In the genomic region with DNA sequence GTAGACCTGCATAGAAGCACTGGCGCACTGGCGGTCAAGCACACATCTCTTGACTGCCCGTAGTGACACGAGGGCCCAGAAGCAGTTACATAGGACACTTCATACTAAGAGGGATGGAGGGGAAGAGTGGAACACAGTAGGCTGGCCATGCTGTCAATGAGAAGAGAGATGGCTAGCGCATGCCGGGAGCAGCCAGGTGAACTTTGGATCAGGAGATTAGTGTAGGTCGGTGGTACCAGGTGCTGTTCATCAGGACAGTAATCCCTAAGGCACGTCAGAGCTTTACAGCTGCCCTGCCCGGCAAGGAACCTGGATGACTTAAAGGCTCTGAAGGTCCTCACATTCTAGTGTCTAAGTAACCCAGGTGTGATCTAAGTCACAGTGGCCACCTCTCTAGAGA, we compare ENCODE assay signal across 9 mouse cellular contexts. TPM values are rescaled to one million over a fixed set of nuclear protein-coding genes. Genes with fewer than 3 reads are reported as not detected.
DNase-seq lines count a peak whose midpoint lies in the region; ATAC-seq and TF ChIP-seq lines count a peak whose summit lies in the region.
"Had no signal": no experiment of that assay in that cellular context is flagged by ENCODE, and none has a peak within 500 bp of the region (broad histone marks: within the 10 kb centered on the region; RNA-seq: fewer than 3 reads in every experiment).

No protein-coding gene starts in this region.

- no peaks in the 10 kb centered on the region for H3K27me3 ChIP-seq in heart, postnatal 0 days (ENCODE audit: control insufficient read depth, insufficient read depth, low read length)
- H3K27me3 ChIP-seq in embryonic facial prominence, embryonic 13.5 days = no peaks in the 10 kb centered on the region
- no peaks in the 10 kb centered on the region for H3K27me3 ChIP-seq in kidney, embryonic 14.5 days (ENCODE audit: control insufficient read depth, insufficient read depth, low read length)

- intact Hi-C loops in heart, postnatal 10 days (cut with DNase I) = loop anchor here (2.0 kb wide), 1 partner anchor 55 kb away; the partner anchor contains the start of gene Dlgap5

- H3K36me3 ChIP-seq in heart, postnatal 0 days (replicated peaks; ENCODE audit: control insufficient read depth, insufficient read depth, low read length) = no peaks in the 10 kb centered on the region
- 0 out of 2 replicates have a peak, but pooled peaks cover 7% of the 10 kb centered on the region for H3K36me3 ChIP-seq in embryonic facial prominence, embryonic 13.5 days
- no peaks in the 10 kb centered on the region for H3K36me3 ChIP-seq in kidney, embryonic 14.5 days (ENCODE audit: control insufficient read depth, insufficient read depth, low read length)

- no peak overlapping the region for H3K27ac ChIP-seq in heart, postnatal 0 days (ENCODE audit: low read depth)
- H3K27ac ChIP-seq in embryonic facial prominence, embryonic 13.5 days = no peak overlapping the region
- no peak overlapping the region for H3K27ac ChIP-seq in kidney, embryonic 14.5 days (ENCODE audit: low read depth, low read length)

- 85% methylated on average over 9 of the region's 9 CpGs for WGBS in heart, postnatal 0 days
- 73% methylated on average over 9 of the region's 9 CpGs for WGBS in embryonic facial prominence, embryonic 13.5 days
- WGBS in kidney, embryonic 14.5 days = 86% methylated on average over 9 of the region's 9 CpGs

- H3K4me3 ChIP-seq in heart, postnatal 0 days (ENCODE audit: low read depth, low read length) = no peak overlapping the region
- H3K4me3 ChIP-seq in embryonic facial prominence, embryonic 13.5 days = peak overlapping the region; percentile 98; the same call in 1 of the 2 replicates
- H3K4me3 ChIP-seq in kidney, embryonic 14.5 days (ENCODE audit: low read length) = no peak overlapping the region

- no peak overlapping the region for H3K9ac ChIP-seq in heart, postnatal 0 days (replicated peaks; ENCODE audit: low read depth, low read length)
- H3K9ac ChIP-seq in embryonic facial prominence, embryonic 13.5 days = no peak overlapping the region
- H3K9ac ChIP-seq in kidney, embryonic 14.5 days (ENCODE audit: low read depth, low read length) = no peak overlapping the region

- DNase-seq in heart, postnatal 0 days (ENCODE audit: low spot score) = no peak
- no peak for DNase-seq in heart, postnatal 10 days
- DNase-seq in naive thymus-derived CD4-positive, alpha-beta T cell, adult 2 months (ENCODE audit: low read depth) = peak; percentile 24
- DNase-seq in frontal cortex, postnatal 36 days (ENCODE audit: low spot score in 2 of 2) = no peak
- DNase-seq in right cerebral cortex, postnatal 10 days (ENCODE audit: low spot score in 2 of 2) = no peak
- DNase-seq in layer of hippocampus, adult 9-11 months = no peak

- no peak for ATAC-seq in heart, postnatal 0 days (ENCODE audit: insufficient read depth, low read depth)
- ATAC-seq in embryonic facial prominence, embryonic 13.5 days (ENCODE audit: insufficient number of reproducible peaks, insufficient read depth, low FRiP score, low TSS enrichment, low read depth) = no peak
- ATAC-seq in kidney, embryonic 14.5 days (ENCODE audit: low FRiP score, low TSS enrichment) = no peak

- H3K9me3 ChIP-seq in heart, postnatal 0 days (replicated peaks; ENCODE audit: control insufficient read depth, low read length) = no peaks in the 10 kb centered on the region
- H3K9me3 ChIP-seq in embryonic facial prominence, embryonic 13.5 days = no peaks in the 10 kb centered on the region
- H3K9me3 ChIP-seq in kidney, embryonic 14.5 days (ENCODE audit: control insufficient read depth, low read length) = no peaks in the 10 kb centered on the region

- no peak for TF ChIP-seq CTCF in heart, postnatal 0 days (IDR thresholded peaks at IDR 0.05; ENCODE audit: low read depth)

- no peak for TF ChIP-seq EP300 in heart, postnatal 0 days (IDR thresholded peaks at IDR 0.05; ENCODE audit: low read depth)

- peak overlapping the region; percentile 75; the same call in 1 of the 2 replicates for H3K4me2 ChIP-seq in heart, postnatal 0 days (ENCODE audit: low read depth, low read length)
- peak overlapping the region; percentile 69 for H3K4me2 ChIP-seq in embryonic facial prominence, embryonic 13.5 days
- peak overlapping the region; percentile 74 for H3K4me2 ChIP-seq in kidney, embryonic 14.5 days (replicated peaks; ENCODE audit: low read depth, low read length)

- H3K4me1 ChIP-seq in heart, postnatal 0 days (ENCODE audit: control insufficient read depth, insufficient read depth) = 0 out of 2 replicates have a peak, but pooled peaks cover 5% of the 10 kb centered on the region
- peaks cover 15% of the 10 kb centered on the region for H3K4me1 ChIP-seq in embryonic facial prominence, embryonic 13.5 days
- H3K4me1 ChIP-seq in kidney, embryonic 14.5 days (ENCODE audit: control insufficient read depth, insufficient read depth, low read length) = peaks cover 4% of the 10 kb centered on the region; the same call in 1 of the 2 replicates

RNA-seq across cellular contexts. Expression of gene Fbxo34, which starts 23.7 kb away (rescaled TPM):
- total RNA-seq in heart, postnatal 0 days (2014; rRNA removed; ENCODE audit: low replicate concordance) = 9.9 and 11.7 TPM in 2 replicates
- 10.7 and 12.8 TPM in 2 replicates for polyA plus RNA-seq in heart, postnatal 0 days (2015; fragmentation: Nextera tagmentation; extraction: Ambion mirVana)
- 10 to 100 TPM; 18.6 to 20.7 TPM for total RNA-seq in heart, postnatal 10 days (2021)
- 22.3 and 24.8 TPM in 2 replicates for polyA plus RNA-seq in embryonic facial prominence, embryonic 13.5 days (2015; fragmentation: Nextera tagmentation; extraction: Ambion mirVana)
- 13.8 and 25.8 TPM in 2 replicates for polyA plus RNA-seq in kidney, embryonic 14.5 days (2014; fragmentation: Nextera tagmentation; extraction: Ambion mirVana)

RNA-seq across cellular contexts. Expression of gene Dlgap5, which starts 55.7 kb away (rescaled TPM):
- 4.1 and 35.1 TPM in 2 replicates for total RNA-seq in heart, postnatal 0 days (2014; rRNA removed; ENCODE audit: low replicate concordance)
- 8.5 and 8.7 TPM in 2 replicates for polyA plus RNA-seq in heart, postnatal 0 days (2015; fragmentation: Nextera tagmentation; extraction: Ambion mirVana)
- 10 to 100 TPM in 1 of 2 experiments, 1 to 10 TPM in 1; 8.3 to 10.7 TPM for total RNA-seq in heart, postnatal 10 days (2021)
- 47.1 and 56.7 TPM in 2 replicates for polyA plus RNA-seq in embryonic facial prominence, embryonic 13.5 days (2015; fragmentation: Nextera tagmentation; extraction: Ambion mirVana)
- 46.8 and 63.8 TPM in 2 replicates for polyA plus RNA-seq in kidney, embryonic 14.5 days (2014; fragmentation: Nextera tagmentation; extraction: Ambion mirVana)
- total RNA-seq: gastrocnemius, adult 8-10 months had no signal
